Mouse (Mus musculus) midbrain, embryonic 16.5 days (tissue): ENCODE data around the gene Nrtn. TPM values are rescaled to one million over a fixed set of nuclear protein-coding genes. Genes with fewer than 3 reads are reported as not detected.

Experiments
- ATAC-seq: fragments of 200-750 bp; cut with Nextera tagmentation; 2 replicates; pipeline ENCODE4 v1.8.0; 2017; ENCODE audit warnings: moderate TSS enrichment
- H3K27ac ChIP-seq: fragments of 300-500 bp; sonication (generic); 2 replicates; pipeline ENCODE4 v1.5.1; 2014; ENCODE audit warnings: mild to moderate bottlenecking, low read length, mixed read lengths
- H3K27me3 ChIP-seq: fragments of 300-500 bp; sonication (generic); 2 replicates; pipeline ENCODE4 v1.6.1; 2014; ENCODE audit warnings: low read depth, low read length, mixed read lengths; ENCODE audit not compliant: control insufficient read depth, insufficient read depth
- H3K36me3 ChIP-seq: fragments of 300-500 bp; sonication (generic); 2 replicates; pipeline ENCODE4 v1.6.1; 2014; ENCODE audit warnings: mild to moderate bottlenecking, low read length, moderate library complexity, mixed read lengths; ENCODE audit not compliant: control insufficient read depth, insufficient read depth
- H3K4me1 ChIP-seq: fragments of 300-500 bp; sonication (generic); 2 replicates; pipeline ENCODE4 v1.6.1; 2014; ENCODE audit warnings: mild to moderate bottlenecking, low read length, mixed read lengths; ENCODE audit not compliant: control insufficient read depth, insufficient read depth
- H3K4me2 ChIP-seq: fragments of 300-500 bp; sonication (generic); 2 replicates; pipeline ENCODE4 v1.6.1; 2014; ENCODE audit warnings: mild to moderate bottlenecking, low read length, mixed read lengths
- H3K4me3 ChIP-seq: fragments of 300-500 bp; sonication (generic); 2 replicates; pipeline ENCODE4 v1.5.1; 2014; ENCODE audit warnings: low read depth, mild to moderate bottlenecking, low read length, moderate library complexity, mixed read lengths
- H3K9ac ChIP-seq: fragments of 300-500 bp; sonication (generic); 2 replicates; pipeline ENCODE4 v1.6.1; 2014; ENCODE audit warnings: low read depth, low read length, mixed read lengths
- H3K9me3 ChIP-seq: fragments of 300-500 bp; sonication (generic); replicated peaks from 2 replicates; pipeline ENCODE4 v1.6.1; 2014; ENCODE audit warnings: mild to moderate bottlenecking, low read length, mixed read lengths; ENCODE audit not compliant: control insufficient read depth, poor library complexity, severe bottlenecking
- WGBS: fragments of 180-500 bp; shearing (Covaris S2); extraction: QIAGEN DNeasy Blood & Tissue Kit; methylation state at CpG from one replicate; pipeline ENCODE4 v1.1.7; 2014; 5-methylcytosine and 5-hydroxymethylcytosine counted together
- polyA plus RNA-seq: library from polyadenylated mRNA; unstranded; fragments of >200 nt; fragmentation: Nextera tagmentation; extraction: Ambion mirVana; gene quantifications from 2 replicates; pipeline ENCODE4 v1.2.1, GENCODE M21; 2015

Gene Nrtn
- polyA plus RNA-seq, 1 experiment from 2014 or later = 4.0 TPM

DNA sequence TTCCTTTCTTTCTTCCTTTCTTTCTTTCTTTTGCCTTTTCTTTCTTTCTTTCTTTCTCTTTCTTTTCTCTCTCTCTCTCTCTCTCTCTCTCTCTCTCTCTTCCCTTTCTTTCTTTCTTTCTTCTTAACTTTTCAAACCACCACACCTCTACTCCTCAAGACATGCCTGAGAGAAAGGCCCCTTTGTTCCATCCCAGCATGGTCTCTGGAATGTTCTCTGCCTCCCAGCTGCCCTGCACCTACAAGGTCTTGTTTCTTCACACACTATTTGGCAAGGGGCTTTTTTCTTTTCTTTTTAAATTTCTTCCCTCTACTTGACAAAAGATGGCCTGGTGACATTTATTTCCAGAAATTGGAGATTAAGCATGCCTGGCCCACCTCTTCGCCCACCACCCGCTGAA, 27.7 kb downstream of the Nrtn start:
- Histone ChIP-seq H3K4me1 (no peaks in the 10 kb centered on the region), H3K27me3 (no peaks in the 10 kb centered on the region; the same call in 1 of the 2 replicates), H3K36me3 (no peaks in the 10 kb centered on the region; the same call in 1 of the 2 replicates), H3K27ac (no peak overlapping the region), H3K4me2 (no peak overlapping the region), H3K9ac (no peak overlapping the region), H3K9me3 (no peaks in the 10 kb centered on the region), H3K4me3 (no peak overlapping the region)
- 57% methylated on average over 2 of the region's 2 CpGs for WGBS
- no peak for ATAC-seq

- no peak for ATAC-seq
- WGBS = 54% methylated on average over 6 of the region's 6 CpGs
- H3K4me1 ChIP-seq = no peaks in the 10 kb centered on the region
- H3K27me3 ChIP-seq = no peaks in the 10 kb centered on the region; the same call in 1 of the 2 replicates
- H3K4me2 ChIP-seq = no peak overlapping the region
- no peak overlapping the region for H3K4me3 ChIP-seq
- H3K9ac ChIP-seq = no peak overlapping the region
- no peaks in the 10 kb centered on the region for H3K9me3 ChIP-seq
- no peak overlapping the region for H3K27ac ChIP-seq
- no peaks in the 10 kb centered on the region; the same call in 1 of the 2 replicates for H3K36me3 ChIP-seq
These were observed 28.2 kb downstream of the Nrtn start for GRCm38 (mm10) chr17:56729151-56729550.

DNA sequence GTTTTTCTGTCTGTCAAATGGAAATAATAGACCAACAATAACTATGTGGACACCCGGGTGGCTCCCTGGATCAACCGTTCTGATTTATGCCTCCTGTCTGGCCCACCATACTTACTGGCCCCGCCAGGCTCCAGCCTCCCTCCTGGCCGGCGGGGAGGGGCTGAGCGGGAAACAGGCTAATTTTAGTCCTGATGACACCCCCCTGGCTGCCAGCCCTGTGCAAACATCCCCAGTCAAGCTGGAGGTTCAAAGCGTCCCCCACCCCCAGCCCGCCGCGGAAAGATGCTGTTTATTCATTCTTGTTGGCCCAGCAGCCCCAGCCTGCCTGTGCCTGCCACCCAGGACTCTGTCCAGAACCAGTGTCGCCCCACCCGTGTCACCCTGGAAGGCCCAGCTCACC, 29.2 kb downstream of the Nrtn start:
- Histone ChIP-seq H3K4me1 (no peaks in the 10 kb centered on the region), H3K4me2 (no peak overlapping the region), H3K9me3 (no peaks in the 10 kb centered on the region), H3K27ac (no peak overlapping the region), H3K36me3 (peaks cover 6% of the 10 kb centered on the region; the same call in 1 of the 2 replicates), H3K9ac (no peak overlapping the region), H3K27me3 (no peaks in the 10 kb centered on the region), H3K4me3 (no peak overlapping the region)
- 44% methylated on average over 12 of the region's 12 CpGs for WGBS
- no peak for ATAC-seq

- Histone ChIP-seq H3K4me3 (no peak overlapping the region), H3K36me3 (peaks cover 11% of the 10 kb centered on the region), H3K27ac (no peak overlapping the region), H3K9ac (no peak overlapping the region), H3K4me2 (no peak overlapping the region), H3K9me3 (no peaks in the 10 kb centered on the region), H3K27me3 (no peaks in the 10 kb centered on the region), H3K4me1 (no peaks in the 10 kb centered on the region)
- no peak for ATAC-seq
- 11% methylated on average over 12 of the region's 12 CpGs for WGBS
These were observed 29.7 kb downstream of the Nrtn start for GRCm38 (mm10) chr17:56727659-56728058.

DNA sequence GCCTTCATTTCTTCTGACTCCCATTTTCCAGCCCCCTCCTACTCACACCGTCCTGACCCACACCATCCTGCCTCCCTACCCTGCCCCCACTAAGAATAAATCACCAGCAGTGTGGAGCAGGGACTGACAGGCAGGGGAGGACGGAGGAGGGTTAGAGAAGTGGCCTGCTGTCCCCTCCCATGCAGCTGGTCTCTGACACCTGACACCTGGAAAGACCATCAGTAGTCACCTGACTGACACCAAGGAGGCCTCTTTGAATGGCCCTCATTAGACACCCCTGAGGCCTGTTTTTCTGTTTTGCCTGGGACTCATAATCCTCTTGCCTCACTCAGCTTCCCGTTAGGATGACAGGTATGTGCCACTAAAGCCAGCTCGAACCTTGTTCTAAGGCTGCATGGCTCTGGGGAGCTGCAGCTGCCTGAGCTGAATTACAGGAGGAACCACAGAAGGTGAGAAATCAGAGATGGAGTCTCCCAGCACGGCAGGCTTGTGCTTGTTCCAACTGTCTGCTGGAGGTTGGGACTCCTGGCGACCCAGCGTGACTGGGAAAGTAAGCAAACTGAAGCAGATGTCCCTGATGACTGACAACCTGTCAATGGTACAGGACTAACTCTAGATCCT, 30.2 kb downstream of the Nrtn start:
- Histone ChIP-seq H3K9me3 (no peaks in the 10 kb centered on the region), H3K4me2 (no peak overlapping the region), H3K27ac (no peak overlapping the region), H3K9ac (no peak overlapping the region), H3K4me1 (no peaks in the 10 kb centered on the region), H3K4me3 (no peak overlapping the region), H3K27me3 (no peaks in the 10 kb centered on the region), H3K36me3 (peaks cover 16% of the 10 kb centered on the region)
- WGBS = 17% methylated on average over 7 of the region's 7 CpGs
- no peak for ATAC-seq

GRCm38 (mm10) chr17:56723419-56724161, 33.7 kb downstream of the Nrtn start:
- ATAC-seq = no peak
- H3K36me3 ChIP-seq = peaks cover 16% of the 10 kb centered on the region
- WGBS = 84% methylated on average over 11 of the region's 11 CpGs

DNA sequence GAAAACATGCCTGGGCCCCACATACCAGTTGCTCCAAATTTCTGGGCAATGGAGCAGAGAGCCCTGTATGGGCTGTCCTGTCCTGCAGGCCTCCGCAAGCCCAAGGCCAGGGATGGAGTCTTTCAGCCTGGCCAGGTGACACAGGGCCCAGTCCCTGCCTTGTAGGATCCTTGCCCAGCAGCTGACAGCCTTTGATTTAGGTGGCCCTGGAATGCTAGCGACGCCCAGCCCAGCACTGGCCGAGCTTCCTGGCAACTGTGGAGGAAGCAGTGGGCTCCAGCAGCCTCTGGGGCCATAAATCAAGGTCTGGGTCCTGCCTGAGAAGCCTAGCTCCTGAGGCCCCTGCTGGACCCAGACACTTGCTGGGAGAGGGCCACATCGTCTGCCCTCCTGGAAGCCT, 34.9 kb downstream of the Nrtn start:
- WGBS = 94% methylated on average over 5 of the region's 5 CpGs

More at GRCm38 (mm10) chr17:56723419-56724161, 33.7 kb downstream of the Nrtn start:
- no peaks in the 10 kb centered on the region for H3K9me3 ChIP-seq
- H3K27me3 ChIP-seq = no peaks in the 10 kb centered on the region
- H3K27ac ChIP-seq = no peak overlapping the region
- peaks cover 10% of the 10 kb centered on the region for H3K4me1 ChIP-seq
- no peak overlapping the region for H3K9ac ChIP-seq
- no peak overlapping the region for H3K4me2 ChIP-seq
- no peak overlapping the region for H3K4me3 ChIP-seq

DNA sequence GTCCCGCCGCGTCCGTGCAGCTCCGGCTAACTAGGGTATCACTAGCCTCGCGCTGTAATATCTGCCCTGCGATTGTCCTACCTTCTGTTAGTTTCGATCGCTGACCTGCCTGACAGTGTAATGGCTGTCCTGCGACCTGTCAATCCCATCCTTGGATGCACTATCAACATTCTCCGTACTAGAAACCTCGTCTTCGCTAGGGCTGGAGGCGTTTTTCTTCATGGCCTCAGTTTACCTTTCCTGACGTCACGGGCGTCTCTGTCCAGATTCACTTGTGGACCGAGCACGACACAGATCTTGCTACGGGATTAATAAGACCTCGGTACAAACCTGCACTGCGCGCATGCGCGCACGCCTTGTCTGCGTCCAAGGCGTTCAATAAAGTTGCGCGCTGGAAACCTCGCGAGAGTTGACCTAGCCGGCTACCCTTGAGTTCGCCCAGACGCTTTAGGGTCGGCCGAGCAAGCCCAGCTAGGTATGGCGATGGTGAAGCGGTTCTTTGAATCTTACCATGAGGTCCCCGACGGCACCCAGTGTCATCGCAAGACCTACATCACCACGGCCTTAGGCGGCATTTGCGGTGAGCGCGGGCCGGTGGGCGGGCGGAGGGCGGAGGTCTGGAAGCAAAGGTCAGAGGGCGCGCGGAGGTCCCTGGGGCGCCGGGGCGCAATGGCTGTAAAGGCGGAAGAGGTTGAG, 39.8 kb downstream of the Nrtn start, which contains the start of the genes Ndufa11 and Vmac:
Gene Ndufa11 (plus strand): TSS at position 405 of the 696 bp plus-strand sequence.
Gene Vmac (minus strand): TSS at position 660 of the 696 bp plus-strand sequence.
- under 1% methylated on average over 59 of the region's 59 CpGs for WGBS

More for the DNA sequence above, 34.9 kb downstream of the Nrtn start:
- Histone ChIP-seq H3K4me2 (no peak overlapping the region), H3K4me3 (no peak overlapping the region), H3K27me3 (no peaks in the 10 kb centered on the region), H3K9ac (no peak overlapping the region), H3K27ac (no peak overlapping the region), H3K4me1 (peaks cover 15% of the 10 kb centered on the region), H3K36me3 (peaks cover 16% of the 10 kb centered on the region), H3K9me3 (no peaks in the 10 kb centered on the region)
- no peak for ATAC-seq

More for the DNA sequence above, 39.8 kb downstream of the Nrtn start, which contains the start of the genes Ndufa11 and Vmac:
- Histone ChIP-seq H3K27ac (peak within 1 kb of the TSS; percentile 86), H3K9me3 (no peaks in the 10 kb centered on the region), H3K4me1 (peaks cover 23% of the 10 kb centered on the region), H3K4me3 (peak within 1 kb of the TSS; percentile 76), H3K27me3 (no peaks in the 10 kb centered on the region), H3K36me3 (peaks cover 3% of the 10 kb centered on the region), H3K4me2 (peak within 1 kb of the TSS; percentile 70), H3K9ac (peak within 1 kb of the TSS; percentile 89)
- ATAC-seq = peak; percentile 80
